Mouse (Mus musculus) heart, embryonic 16.5 days (tissue): ENCODE data around the gene Chst12. TPM values are rescaled to one million over a fixed set of nuclear protein-coding genes. Genes with fewer than 3 reads are reported as not detected.

Source experiments
- ATAC-seq: fragments of 200-750 bp; cut with Nextera tagmentation; replicated peaks from 2 replicates; pipeline ENCODE4 v1.8.0; 2017; ENCODE audit warnings: moderate number of reproducible peaks; ENCODE audit not compliant: insufficient read depth, low FRiP score; ENCODE audit errors: extremely low read depth
- H3K27ac ChIP-seq: fragments of 300-500 bp; sonication (generic); 2 replicates; pipeline ENCODE4 v1.5.1; 2014; ENCODE audit warnings: mild to moderate bottlenecking, low read length, control low read depth, moderate library complexity
- H3K27me3 ChIP-seq: fragments of 300-500 bp; sonication (generic); 2 replicates; pipeline ENCODE4 v1.6.1; 2014; ENCODE audit warnings: low read length, mixed read lengths; ENCODE audit not compliant: control insufficient read depth, insufficient read depth
- H3K36me3 ChIP-seq: fragments of 300-500 bp; sonication (generic); 2 replicates; pipeline ENCODE4 v1.6.1; 2014; ENCODE audit not compliant: control insufficient read depth, insufficient read depth
- H3K4me1 ChIP-seq: fragments of 300-500 bp; sonication (generic); 2 replicates; pipeline ENCODE4 v1.6.1; 2014; ENCODE audit warnings: low read length, mixed read lengths; ENCODE audit not compliant: control insufficient read depth, insufficient read depth
- H3K4me2 ChIP-seq: fragments of 300-500 bp; sonication (generic); 2 replicates; pipeline ENCODE4 v1.6.1; 2014; ENCODE audit warnings: low read depth, mild to moderate bottlenecking, control low read depth, low read length
- H3K4me3 ChIP-seq: fragments of 300-500 bp; sonication (generic); 2 replicates; pipeline ENCODE4 v1.5.1; 2014; ENCODE audit warnings: mild to moderate bottlenecking, control low read depth, low read length
- H3K9ac ChIP-seq: fragments of 300-500 bp; sonication (generic); 2 replicates; pipeline ENCODE4 v1.6.1; 2014; ENCODE audit warnings: low read length, control low read depth
- H3K9me3 ChIP-seq: fragments of 300-500 bp; sonication (generic); replicated peaks from 2 replicates; pipeline ENCODE4 v1.6.1; 2016; ENCODE audit warnings: low read length; ENCODE audit not compliant: control insufficient read depth
- WGBS: fragments of 180-500 bp; shearing (Covaris S2); extraction: QIAGEN DNeasy Blood & Tissue Kit; methylation state at CpG from one replicate; pipeline ENCODE4 v1.1.7; 2014; 5-methylcytosine and 5-hydroxymethylcytosine counted together
- polyA plus RNA-seq: library from polyadenylated mRNA; unstranded; fragments of >200 nt; fragmentation: Nextera tagmentation; extraction: Ambion mirVana; gene quantifications from 2 replicates; pipeline ENCODE4 v1.2.1, GENCODE M21; 2015

Gene Chst12
- polyA plus RNA-seq, 1 experiment from 2014 or later = 13.9 TPM

DNA sequence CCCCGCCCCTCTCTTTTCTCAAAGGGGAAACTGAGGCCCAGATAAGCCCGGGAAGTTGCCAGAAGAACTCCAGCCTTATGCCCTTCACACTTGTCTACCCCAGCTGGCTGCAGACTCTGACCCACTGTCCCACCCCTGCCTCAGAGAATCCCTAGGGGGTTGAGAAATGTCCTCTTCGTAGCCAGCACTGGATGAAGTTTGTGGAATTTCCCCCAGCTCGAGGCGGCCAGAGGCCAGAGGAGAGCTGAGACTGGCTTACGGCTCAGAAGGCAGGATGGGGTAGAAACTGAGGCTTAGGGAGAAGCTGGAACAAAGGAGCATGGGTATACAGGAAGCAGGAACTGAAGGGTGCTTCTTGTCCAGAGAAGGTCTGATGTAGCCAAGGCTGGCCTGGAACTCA is 67.3 kb downstream of the Chst12 start:
- Histone ChIP-seq H3K4me1 (peaks cover 24% of the 10 kb centered on the region), H3K4me2 (no peak overlapping the region), H3K27me3 (no peaks in the 10 kb centered on the region), H3K36me3 (no peaks in the 10 kb centered on the region), H3K4me3 (no peak overlapping the region), H3K27ac (no peak overlapping the region), H3K9me3 (no peaks in the 10 kb centered on the region), H3K9ac (no peak overlapping the region)
- WGBS = 48% methylated on average over 6 of the region's 6 CpGs
- no peak for ATAC-seq

Other genes with a start within 250 kb of the Chst12 start
- 26.5 and 27.8 TPM in 2 replicates for gene Mad1l1, start 184.0 kb upstream of the Chst12 start, polyA plus RNA-seq
- gene Nudt1, start 183.9 kb upstream of the Chst12 start, polyA plus RNA-seq = 27.4 and 28.5 TPM in 2 replicates
- gene Mrm2, start 173.7 kb upstream of the Chst12 start, polyA plus RNA-seq = 16.7 and 16.9 TPM in 2 replicates
- gene Snx8, start 116.3 kb upstream of the Chst12 start, polyA plus RNA-seq = 16.4 and 17.9 TPM in 2 replicates
- gene Eif3b, start 86.2 kb upstream of the Chst12 start, polyA plus RNA-seq = 78.1 and 87.8 TPM in 2 replicates
- gene Gm4869, start 59.9 kb upstream of the Chst12 start, polyA plus RNA-seq = not detected in 2 replicates
- 0.79 and 0.98 TPM in 2 replicates for gene Grifin, start 59.5 kb downstream of the Chst12 start, polyA plus RNA-seq
- 6.2 and 7.7 TPM in 2 replicates for gene Lfng, start 101.8 kb downstream of the Chst12 start, polyA plus RNA-seq
- gene Ttyh3, start 143.5 kb downstream of the Chst12 start, polyA plus RNA-seq = 16.3 and 17.9 TPM in 2 replicates
- gene Iqce, start 196.8 kb downstream of the Chst12 start, polyA plus RNA-seq = 9.6 and 10.3 TPM in 2 replicates
- 15.3 and 16.6 TPM in 2 replicates for gene Brat1, start 199.5 kb downstream of the Chst12 start, polyA plus RNA-seq
- 0.90 and 1.1 TPM in 2 replicates for gene Amz1, start 218.6 kb downstream of the Chst12 start, polyA plus RNA-seq